ENCODE assay signal across 27 mouse cellular contexts in the genomic region with DNA sequence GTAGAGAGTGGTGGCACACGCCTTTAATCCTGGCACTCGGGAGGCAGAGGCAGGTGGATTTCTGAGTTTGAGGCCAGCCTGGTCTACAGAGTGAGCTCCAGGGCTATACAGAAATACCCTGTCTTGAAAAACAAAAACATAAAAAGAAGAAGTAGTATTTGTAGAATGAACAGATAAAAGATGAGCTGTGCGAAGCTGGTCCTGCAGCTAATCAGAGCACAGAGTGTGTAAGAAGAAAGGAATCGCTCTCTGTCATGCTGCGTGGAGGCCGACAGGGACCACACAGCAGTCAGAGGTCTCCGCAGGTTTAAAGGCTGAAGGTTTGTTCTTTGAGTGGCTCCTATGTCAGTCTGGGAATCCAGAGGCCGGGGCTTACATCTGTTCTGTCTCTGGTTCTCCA.
"Had no signal": no experiment of that assay in that cellular context is flagged by ENCODE, and none has a peak within 500 bp of the region (broad histone marks: within the 10 kb centered on the region; RNA-seq: fewer than 3 reads in every experiment).

No protein-coding gene starts in this region.

- DNase-seq: cerebellum, adult 9-10 months; cerebellum, adult 9-11 months; cerebellum, postnatal 10 days; cerebellum, postnatal 14 days; cerebellum, postnatal 25 days; cerebellum, postnatal 36 days; embryo, embryonic 11 days; forebrain, postnatal 0 days; gastrocnemius, adult 2 months; gastrocnemius, postnatal 10 days; gastrocnemius, postnatal 14 days; gastrocnemius, postnatal 25 days; gastrocnemius, postnatal 36 days; heart, adult 11 months; heart, adult 18-20 months; heart, adult 2 months had no signal

- H3K4me1 ChIP-seq: embryonic facial prominence, embryonic 15.5 days; forebrain, embryonic 12.5 days; forebrain, embryonic 13.5 days; forebrain, embryonic 15.5 days had no signal

- H3K9ac ChIP-seq: embryonic facial prominence, embryonic 12.5 days; embryonic facial prominence, embryonic 13.5 days; embryonic facial prominence, embryonic 15.5 days; forebrain, embryonic 12.5 days; forebrain, embryonic 13.5 days; forebrain, embryonic 15.5 days; forebrain, postnatal 0 days had no signal

- H3K9me3 ChIP-seq: embryonic facial prominence, embryonic 12.5 days; embryonic facial prominence, embryonic 13.5 days; embryonic facial prominence, embryonic 15.5 days; forebrain, embryonic 12.5 days; forebrain, embryonic 13.5 days; forebrain, embryonic 15.5 days had no signal

- H3K36me3 ChIP-seq: embryonic facial prominence, embryonic 10.5 days; embryonic facial prominence, embryonic 12.5 days; embryonic facial prominence, embryonic 13.5 days; embryonic facial prominence, embryonic 15.5 days; forebrain, embryonic 10.5 days; forebrain, embryonic 12.5 days; forebrain, embryonic 15.5 days had no signal

- H3K27ac ChIP-seq: embryonic facial prominence, embryonic 10.5 days; embryonic facial prominence, embryonic 12.5 days; embryonic facial prominence, embryonic 13.5 days; embryonic facial prominence, embryonic 15.5 days; forebrain, embryonic 10.5 days; forebrain, embryonic 12.5 days; forebrain, embryonic 13.5 days; forebrain, embryonic 15.5 days; gastrocnemius, adult 2 months; heart, adult 2 months had no signal

- H3K4me2 ChIP-seq: embryonic facial prominence, embryonic 12.5 days; embryonic facial prominence, embryonic 13.5 days; embryonic facial prominence, embryonic 15.5 days; forebrain, embryonic 12.5 days; forebrain, embryonic 13.5 days; forebrain, embryonic 15.5 days had no signal

- ATAC-seq: forebrain, embryonic 13.5 days; forebrain, embryonic 14.5 days; forebrain, embryonic 15.5 days; forebrain, embryonic 16.5 days; forebrain, postnatal 0 days had no signal

- H3K4me3 ChIP-seq: embryonic facial prominence, embryonic 10.5 days; embryonic facial prominence, embryonic 12.5 days; embryonic facial prominence, embryonic 13.5 days; embryonic facial prominence, embryonic 15.5 days; erythroblast, embryonic 14.5 days; forebrain, embryonic 10.5 days; forebrain, embryonic 12.5 days; forebrain, embryonic 13.5 days; forebrain, embryonic 15.5 days; gastrocnemius, adult 2 months; heart, adult 2 months had no signal

- H3K27me3 ChIP-seq: embryonic facial prominence, embryonic 12.5 days; embryonic facial prominence, embryonic 13.5 days; embryonic facial prominence, embryonic 15.5 days; forebrain, embryonic 12.5 days; forebrain, embryonic 13.5 days; forebrain, embryonic 15.5 days had no signal
